Comparison of ENCODE assay signal across 30 mouse cellular contexts in genomic region chr14:79905574-79905973, GRCm38 (mm10).
DNase-seq lines count a peak whose midpoint lies in the region; ATAC-seq and TF ChIP-seq lines count a peak whose summit lies in the region.
"Had no signal": no experiment of that assay in that cellular context is flagged by ENCODE, and none has a peak within 500 bp of the region (broad histone marks: within the 10 kb centered on the region; RNA-seq: fewer than 3 reads in every experiment).

No protein-coding gene starts in this region.

- H3K4me1 ChIP-seq in forebrain, embryonic 10.5 days: peaks cover 40% of the 10 kb centered on the region
- H3K4me1 ChIP-seq in forebrain, postnatal 0 days (ENCODE audit: insufficient read depth): no peaks in the 10 kb centered on the region
- no peaks in the 10 kb centered on the region for H3K4me1 ChIP-seq in neural tube, embryonic 11.5 days (ENCODE audit: control insufficient read depth, insufficient read depth, low read length)
- peaks cover 3% of the 10 kb centered on the region; the same call in 1 of the 2 replicates for H3K4me1 ChIP-seq in neural tube, embryonic 15.5 days
- peaks cover 38% of the 10 kb centered on the region for H3K4me1 ChIP-seq in forebrain, embryonic 13.5 days
- H3K4me1 ChIP-seq: embryonic facial prominence, embryonic 12.5 days; limb, embryonic 15.5 days; liver, embryonic 13.5 days; megakaryocyte, embryonic 14.5 days had no signal

- peaks cover 16% of the 10 kb centered on the region for H3K27me3 ChIP-seq in forebrain, embryonic 10.5 days (ENCODE audit: poor library complexity, severe bottlenecking)
- no peaks in the 10 kb centered on the region for H3K27me3 ChIP-seq in forebrain, postnatal 0 days (ENCODE audit: insufficient read depth, low read length)
- no peaks in the 10 kb centered on the region for H3K27me3 ChIP-seq in neural tube, embryonic 11.5 days (ENCODE audit: control insufficient read depth, insufficient read depth, low read length)
- no peaks in the 10 kb centered on the region for H3K27me3 ChIP-seq in neural tube, embryonic 15.5 days (replicated peaks)
- H3K27me3 ChIP-seq in forebrain, embryonic 13.5 days: peaks cover 4% of the 10 kb centered on the region; the same call in 1 of the 2 replicates
- H3K27me3 ChIP-seq: embryonic facial prominence, embryonic 12.5 days; hindbrain, embryonic 15.5 days; limb, embryonic 15.5 days; liver, embryonic 13.5 days; megakaryocyte, embryonic 14.5 days had no signal

- H3K9me3 ChIP-seq in forebrain, embryonic 10.5 days: no peaks in the 10 kb centered on the region
- H3K9me3 ChIP-seq in forebrain, postnatal 0 days (ENCODE audit: low read length): no peaks in the 10 kb centered on the region
- H3K9me3 ChIP-seq in neural tube, embryonic 11.5 days (ENCODE audit: control insufficient read depth, low read length): no peaks in the 10 kb centered on the region
- no peaks in the 10 kb centered on the region for H3K9me3 ChIP-seq in neural tube, embryonic 15.5 days (replicated peaks)
- H3K9me3 ChIP-seq in forebrain, embryonic 13.5 days (replicated peaks): no peaks in the 10 kb centered on the region
- H3K9me3 ChIP-seq: embryonic facial prominence, embryonic 12.5 days; hindbrain, embryonic 15.5 days; limb, embryonic 10.5 days; limb, embryonic 15.5 days; liver, embryonic 13.5 days; megakaryocyte, embryonic 14.5 days had no signal

- DNase-seq in forebrain, embryonic 10.5 days (ENCODE audit: extremely low spot score, low spot score): no peak
- DNase-seq in forebrain, postnatal 0 days: no peak
- peak; percentile 38 for DNase-seq in neural tube, embryonic 11.5 days (ENCODE audit: low spot score)
- DNase-seq in mesoderm, embryonic 11.5 days (ENCODE audit: low read depth, low spot score): peak; percentile 17
- DNase-seq in frontal cortex, postnatal 14 days (ENCODE audit: low spot score in 2 of 2): no peak
- DNase-seq: adrenal gland, postnatal 14 days; cerebellum, adult 18-20 months; cerebellum, postnatal 10 days; gastrocnemius, postnatal 14 days; heart, postnatal 14 days; kidney, adult 8-10 months; kidney, postnatal 10 days; liver, embryonic 13.5 days; lung, adult 18-20 months; lung, postnatal 4 days; retina, postnatal 1 day; right cerebral cortex, postnatal 14 days; thymus, postnatal 4 days had no signal

- WGBS in forebrain, embryonic 10.5 days: 45% methylated on average over 2 of the region's 2 CpGs
- 33% methylated on average over 2 of the region's 2 CpGs for WGBS in forebrain, postnatal 0 days
- 29% methylated on average over 2 of the region's 2 CpGs for WGBS in neural tube, embryonic 11.5 days
- 25% methylated on average over 2 of the region's 2 CpGs for WGBS in neural tube, embryonic 15.5 days
- WGBS in forebrain, embryonic 13.5 days: 23% methylated on average over 2 of the region's 2 CpGs

- H3K4me3 ChIP-seq in forebrain, embryonic 10.5 days: no peak overlapping the region
- no peak overlapping the region for H3K4me3 ChIP-seq in forebrain, postnatal 0 days (ENCODE audit: low read depth, low read length)
- H3K4me3 ChIP-seq in neural tube, embryonic 11.5 days (ENCODE audit: low read depth, low read length): no peak overlapping the region
- no peak overlapping the region for H3K4me3 ChIP-seq in neural tube, embryonic 15.5 days (replicated peaks)
- no peak overlapping the region for H3K4me3 ChIP-seq in forebrain, embryonic 13.5 days
- H3K4me3 ChIP-seq: embryonic facial prominence, embryonic 12.5 days; hindbrain, embryonic 15.5 days; limb, embryonic 10.5 days; limb, embryonic 15.5 days; liver, embryonic 13.5 days; megakaryocyte, embryonic 14.5 days had no signal

- no peak overlapping the region for H3K4me2 ChIP-seq in forebrain, postnatal 0 days (ENCODE audit: low read depth)
- no peak overlapping the region for H3K4me2 ChIP-seq in neural tube, embryonic 11.5 days (ENCODE audit: low read depth)
- no peak overlapping the region for H3K4me2 ChIP-seq in neural tube, embryonic 15.5 days
- no peak overlapping the region for H3K4me2 ChIP-seq in forebrain, embryonic 13.5 days
- H3K4me2 ChIP-seq: embryonic facial prominence, embryonic 12.5 days; hindbrain, embryonic 15.5 days; limb, embryonic 15.5 days; liver, embryonic 13.5 days had no signal

- H3K36me3 ChIP-seq in forebrain, embryonic 10.5 days (replicated peaks): no peaks in the 10 kb centered on the region
- H3K36me3 ChIP-seq in forebrain, postnatal 0 days (ENCODE audit: insufficient read depth): no peaks in the 10 kb centered on the region
- H3K36me3 ChIP-seq in neural tube, embryonic 11.5 days (ENCODE audit: control insufficient read depth, insufficient read depth, low read length): no peaks in the 10 kb centered on the region
- H3K36me3 ChIP-seq in neural tube, embryonic 15.5 days: no peaks in the 10 kb centered on the region
- H3K36me3 ChIP-seq in forebrain, embryonic 13.5 days (ENCODE audit: poor library complexity, severe bottlenecking): no peaks in the 10 kb centered on the region
- H3K36me3 ChIP-seq: embryonic facial prominence, embryonic 12.5 days; hindbrain, embryonic 15.5 days; limb, embryonic 10.5 days; limb, embryonic 15.5 days; liver, embryonic 13.5 days had no signal

- no peak for TF ChIP-seq CTCF in forebrain, postnatal 0 days (IDR thresholded peaks at IDR 0.05; ENCODE audit: low read depth)

- H3K9ac ChIP-seq in forebrain, postnatal 0 days: no peak overlapping the region
- H3K9ac ChIP-seq in neural tube, embryonic 11.5 days (ENCODE audit: low read length): no peak overlapping the region
- H3K9ac ChIP-seq in neural tube, embryonic 15.5 days (replicated peaks): no peak overlapping the region
- no peak overlapping the region for H3K9ac ChIP-seq in forebrain, embryonic 13.5 days
- H3K9ac ChIP-seq: embryonic facial prominence, embryonic 12.5 days; hindbrain, embryonic 15.5 days; limb, embryonic 15.5 days; liver, embryonic 13.5 days had no signal

- ATAC-seq in forebrain, postnatal 0 days: no peak
- peak; percentile 64 for ATAC-seq in neural tube, embryonic 11.5 days (ENCODE audit: insufficient read depth, low FRiP score, low TSS enrichment)
- no peak for ATAC-seq in neural tube, embryonic 15.5 days (ENCODE audit: low FRiP score)
- ATAC-seq in forebrain, embryonic 13.5 days: peak; percentile 78
- ATAC-seq in CD4-positive, CD25-positive, alpha-beta regulatory T cell, adult 4 months: no peak
- ATAC-seq: intestine, embryonic 16.5 days; lung, postnatal 0 days; midbrain, embryonic 16.5 days; Patski had no signal

- peak overlapping the region; percentile 60 for H3K27ac ChIP-seq in forebrain, embryonic 10.5 days
- H3K27ac ChIP-seq in forebrain, postnatal 0 days (ENCODE audit: low read depth, low read length): no peak overlapping the region
- H3K27ac ChIP-seq in neural tube, embryonic 11.5 days (ENCODE audit: low read depth, low read length): no peak overlapping the region
- H3K27ac ChIP-seq in neural tube, embryonic 15.5 days (replicated peaks): no peak overlapping the region
- H3K27ac ChIP-seq in forebrain, embryonic 13.5 days: 0 out of 2 replicates have a peak overlapping the region, but pooled peaks have one; percentile 19
- H3K27ac ChIP-seq: embryonic facial prominence, embryonic 12.5 days; hindbrain, embryonic 15.5 days; limb, embryonic 10.5 days; limb, embryonic 15.5 days; liver, embryonic 13.5 days had no signal

Comparison
In these comparisons a context has a peak if more than half of its experiments do, and no peak if none do; other contexts are left out.
1. H3K27ac ChIP-seq: peak in forebrain, embryonic 10.5 days (single experiment) and forebrain, embryonic 13.5 days (single experiment); none in forebrain, postnatal 0 days (single experiment), neural tube, embryonic 11.5 days (single experiment) and neural tube, embryonic 15.5 days (single experiment).
2. ATAC-seq: peak in neural tube, embryonic 11.5 days (single experiment) and forebrain, embryonic 13.5 days (single experiment); none in forebrain, postnatal 0 days (single experiment), neural tube, embryonic 15.5 days (single experiment) and CD4-positive, CD25-positive, alpha-beta regulatory T cell, adult 4 months (single experiment).
3. DNase-seq: peak in neural tube, embryonic 11.5 days (single experiment) and mesoderm, embryonic 11.5 days (single experiment); none in forebrain, embryonic 10.5 days (single experiment), forebrain, postnatal 0 days (single experiment) and frontal cortex, postnatal 14 days (0 of 2).